Mouse (Mus musculus) heart, postnatal 0 days (tissue): ENCODE measurements at regions not wholly inside any gene's neighbourhood (a gene's known extent, or its start where the extent isn't known, plus 50 kb on each side); places are given as distances from the start of the nearest gene placed in this dataset.

Source experiments
- ATAC-seq: fragments of 200-750 bp; cut with Nextera tagmentation; 2 replicates; pipeline ENCODE4 v1.8.0; 2017; ENCODE audit warnings: low read depth, moderate number of reproducible peaks, moderate library complexity; ENCODE audit not compliant: insufficient read depth
- DNase-seq: peaks from one replicate; pipeline ENCODE4 v3.0.0-alpha.2; 2016; ENCODE audit warnings: low spot score
- H3K27ac ChIP-seq: fragments of 300-500 bp; sonication (generic); 2 replicates; pipeline ENCODE4 v1.5.1; 2014; ENCODE audit warnings: low read depth, mild to moderate bottlenecking
- H3K27me3 ChIP-seq: fragments of 300-500 bp; sonication (generic); 2 replicates; pipeline ENCODE4 v1.6.1; 2014; ENCODE audit warnings: low read length, mixed read lengths; ENCODE audit not compliant: control insufficient read depth, insufficient read depth
- H3K36me3 ChIP-seq: fragments of 300-500 bp; sonication (generic); replicated peaks from 2 replicates; pipeline ENCODE4 v1.6.1; 2014; ENCODE audit warnings: low read length, mixed read lengths; ENCODE audit not compliant: control insufficient read depth, insufficient read depth
- H3K4me1 ChIP-seq: fragments of 300-500 bp; sonication (generic); 2 replicates; pipeline ENCODE4 v1.6.1; 2014; ENCODE audit warnings: antibody characterized with exemption; ENCODE audit not compliant: control insufficient read depth, insufficient read depth
- H3K4me2 ChIP-seq: fragments of 300-500 bp; sonication (generic); 2 replicates; pipeline ENCODE4 v1.6.1; 2014; ENCODE audit warnings: low read depth, mild to moderate bottlenecking, low read length, moderate library complexity
- H3K4me3 ChIP-seq: fragments of 300-500 bp; sonication (generic); 2 replicates; pipeline ENCODE4 v1.5.1; 2014; ENCODE audit warnings: low read depth, low read length
- H3K9ac ChIP-seq: fragments of 300-500 bp; sonication (generic); replicated peaks from 2 replicates; pipeline ENCODE4 v1.6.1; 2014; ENCODE audit warnings: low read depth, low read length, mixed read lengths
- H3K9me3 ChIP-seq: fragments of 300-500 bp; sonication (generic); replicated peaks from 2 replicates; pipeline ENCODE4 v1.6.1; 2016; ENCODE audit warnings: low read length; ENCODE audit not compliant: control insufficient read depth
- CTCF ChIP-seq: IDR thresholded peaks from 2 replicates; pipeline ENCODE4 v1.5.1; 2016; ENCODE audit warnings: antibody characterized with exemption, control low read depth, low read depth
- EP300 ChIP-seq: IDR thresholded peaks from 2 replicates; pipeline ENCODE4 v1.6.1; 2016; ENCODE audit warnings: antibody characterized with exemption, low read depth
- WGBS: fragments of 180-500 bp; shearing (Covaris S2); extraction: QIAGEN DNeasy Blood & Tissue Kit; methylation state at CpG from one replicate; pipeline ENCODE4 v1.1.7; 2014; 5-methylcytosine and 5-hydroxymethylcytosine counted together

DNA sequence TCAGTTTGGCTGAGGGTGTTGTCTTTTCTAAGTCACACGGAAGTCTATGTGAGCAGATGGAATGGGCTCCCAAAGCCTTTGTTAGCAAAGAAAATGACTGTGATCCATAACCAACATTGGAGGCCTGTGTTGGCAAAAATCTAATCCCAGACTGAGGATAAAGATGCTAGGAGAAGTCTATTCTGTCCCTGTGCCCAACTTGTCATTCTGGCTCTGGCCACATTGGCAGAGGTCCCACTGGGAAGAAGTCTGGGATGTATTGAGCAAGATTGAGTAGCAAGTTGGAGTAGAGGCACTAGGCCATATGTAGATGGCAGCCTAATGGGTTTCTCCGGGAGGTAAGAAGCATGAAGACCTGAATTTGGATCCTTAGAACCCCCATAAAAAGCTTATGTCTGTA lies 54.1 kb downstream of the Nog start:
- ATAC-seq (no peak), DNase-seq (no peak)
- no peaks in the 10 kb centered on the region for H3K36me3 ChIP-seq
- no peak overlapping the region for H3K27ac ChIP-seq
- H3K4me1 ChIP-seq, result peaks cover 4% of the 10 kb centered on the region; the same call in 1 of the 2 replicates
- no peak overlapping the region for H3K4me3 ChIP-seq
- no peak for TF ChIP-seq CTCF
- TF ChIP-seq EP300, result no peak
- no peak overlapping the region for H3K9ac ChIP-seq
- WGBS, result 83% methylated on average over 2 of the region's 2 CpGs
- no peaks in the 10 kb centered on the region for H3K27me3 ChIP-seq
- H3K4me2 ChIP-seq, result no peak overlapping the region
- no peaks in the 10 kb centered on the region for H3K9me3 ChIP-seq

DNA sequence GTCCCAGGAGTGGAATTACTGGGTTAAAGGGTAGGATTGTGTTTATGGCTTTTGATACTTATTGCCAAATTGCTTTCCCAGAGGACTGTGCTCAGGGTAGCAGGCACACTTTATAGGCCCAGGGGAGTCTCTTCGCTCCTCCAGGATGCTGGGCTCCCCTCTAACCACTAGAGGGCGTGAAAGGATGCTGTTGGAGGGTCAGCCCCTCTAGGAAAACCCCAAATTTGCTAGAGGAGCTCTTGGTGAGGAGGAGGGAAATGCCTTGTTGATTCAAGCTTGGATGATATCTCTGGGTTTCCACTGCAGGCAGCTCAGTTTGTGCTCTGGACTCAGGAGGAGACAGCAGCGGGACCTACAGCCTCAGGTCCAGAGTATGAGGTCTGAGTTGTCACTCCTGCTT lies 58.8 kb downstream of the Nog start:
- ATAC-seq (0 out of 2 replicates have a peak, but pooled peaks have one; percentile 39), DNase-seq (peak; percentile 23)
- H3K4me3 ChIP-seq, result no peak overlapping the region
- no peak overlapping the region for H3K27ac ChIP-seq
- no peak overlapping the region for H3K9ac ChIP-seq
- H3K36me3 ChIP-seq, result no peaks in the 10 kb centered on the region
- WGBS, result 29% methylated on average over 3 of the region's 3 CpGs
- H3K9me3 ChIP-seq, result no peaks in the 10 kb centered on the region
- no peaks in the 10 kb centered on the region for H3K4me1 ChIP-seq
- H3K27me3 ChIP-seq, result no peaks in the 10 kb centered on the region
- no peak overlapping the region for H3K4me2 ChIP-seq
- peak; percentile 59 for TF ChIP-seq CTCF
- TF ChIP-seq EP300, result no peak

DNA sequence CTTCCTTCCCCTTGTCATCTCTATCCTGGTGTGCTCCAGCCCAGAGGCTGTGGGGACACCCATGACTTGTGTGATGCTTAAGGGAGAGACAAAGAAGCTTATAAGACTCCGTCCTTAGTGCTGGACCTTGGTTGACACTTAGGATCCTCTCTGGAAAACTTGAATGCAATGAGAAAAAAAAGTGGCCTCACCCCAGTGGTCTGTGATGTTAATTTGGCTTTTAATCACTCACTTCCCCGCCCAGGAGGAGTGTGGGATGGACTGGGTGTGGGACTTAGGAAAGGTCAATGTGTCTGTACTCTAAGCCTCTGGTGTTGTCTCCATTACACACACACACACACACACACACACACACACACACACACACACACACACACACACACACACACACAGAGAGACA lies 60.0 kb downstream of the Nog start:
- DNase-seq (no peak), ATAC-seq (no peak)
- no peak overlapping the region for H3K4me2 ChIP-seq
- WGBS, result 85% methylated on average over 2 of the region's 2 CpGs
- H3K4me3 ChIP-seq, result no peak overlapping the region
- H3K36me3 ChIP-seq, result no peaks in the 10 kb centered on the region
- no peaks in the 10 kb centered on the region for H3K27me3 ChIP-seq
- no peak overlapping the region for H3K27ac ChIP-seq
- H3K9me3 ChIP-seq, result no peaks in the 10 kb centered on the region
- TF ChIP-seq EP300 (no peak), CTCF (no peak)
- H3K9ac ChIP-seq, result no peak overlapping the region
- H3K4me1 ChIP-seq, result no peaks in the 10 kb centered on the region

DNA sequence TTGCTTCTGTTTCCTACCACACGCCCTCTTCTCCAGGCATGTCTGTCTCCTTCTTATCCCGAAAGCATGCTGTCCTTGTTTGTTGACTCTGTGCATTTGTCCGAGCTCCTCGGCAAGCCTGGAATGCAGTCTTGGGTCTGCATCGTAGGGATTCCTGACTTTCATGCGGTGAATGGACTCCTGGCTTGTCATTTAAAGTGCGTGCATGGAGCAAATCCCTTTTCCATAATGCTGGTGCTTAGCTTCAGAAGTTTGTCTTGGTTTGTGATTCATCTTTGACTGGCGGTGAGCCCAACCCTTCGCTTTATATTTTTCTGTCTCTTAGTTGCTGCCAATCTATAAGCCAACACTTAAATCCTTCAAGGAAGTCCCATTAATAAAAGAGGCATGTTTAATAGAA lies 62.2 kb downstream of the Nog start:
- Histone ChIP-seq H3K27me3 (no peaks in the 10 kb centered on the region), H3K36me3 (no peaks in the 10 kb centered on the region), H3K4me2 (no peak overlapping the region), H3K9ac (no peak overlapping the region), H3K4me1 (no peaks in the 10 kb centered on the region), H3K4me3 (no peak overlapping the region), H3K9me3 (no peaks in the 10 kb centered on the region), H3K27ac (no peak overlapping the region)
- TF ChIP-seq EP300 (no peak), CTCF (no peak)
- no peak for DNase-seq
- WGBS, result 31% methylated on average over 9 of the region's 9 CpGs
- ATAC-seq, result no peak

DNA sequence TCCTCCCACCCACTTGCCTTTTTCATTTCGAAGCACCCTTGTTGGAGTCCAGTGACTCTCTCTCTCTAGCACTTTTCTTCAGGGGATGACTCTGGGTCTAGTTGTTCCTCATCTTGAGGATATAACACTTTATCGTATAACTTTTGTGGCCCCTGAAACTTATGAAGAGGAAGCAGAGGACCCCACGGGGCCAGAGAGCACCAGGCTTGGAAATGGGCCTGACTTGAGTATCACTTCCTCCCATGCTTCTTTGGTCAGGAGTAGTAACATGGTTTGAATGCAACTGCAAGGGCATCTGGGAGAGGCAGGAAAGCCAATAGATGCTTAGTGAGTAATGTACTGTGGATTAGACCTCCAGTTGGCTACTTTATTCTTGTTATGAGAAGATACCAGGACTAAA lies 65.2 kb downstream of the Nog start:
- DNase-seq (no peak), ATAC-seq (no peak)
- Histone ChIP-seq H3K36me3 (no peaks in the 10 kb centered on the region), H3K4me2 (no peak overlapping the region), H3K27ac (no peak overlapping the region), H3K27me3 (no peaks in the 10 kb centered on the region), H3K9me3 (no peaks in the 10 kb centered on the region), H3K4me3 (no peak overlapping the region), H3K4me1 (no peaks in the 10 kb centered on the region), H3K9ac (no peak overlapping the region)
- TF ChIP-seq CTCF, result no peak
- no peak for TF ChIP-seq EP300
- WGBS, result 88% methylated on average over 3 of the region's 3 CpGs

DNA sequence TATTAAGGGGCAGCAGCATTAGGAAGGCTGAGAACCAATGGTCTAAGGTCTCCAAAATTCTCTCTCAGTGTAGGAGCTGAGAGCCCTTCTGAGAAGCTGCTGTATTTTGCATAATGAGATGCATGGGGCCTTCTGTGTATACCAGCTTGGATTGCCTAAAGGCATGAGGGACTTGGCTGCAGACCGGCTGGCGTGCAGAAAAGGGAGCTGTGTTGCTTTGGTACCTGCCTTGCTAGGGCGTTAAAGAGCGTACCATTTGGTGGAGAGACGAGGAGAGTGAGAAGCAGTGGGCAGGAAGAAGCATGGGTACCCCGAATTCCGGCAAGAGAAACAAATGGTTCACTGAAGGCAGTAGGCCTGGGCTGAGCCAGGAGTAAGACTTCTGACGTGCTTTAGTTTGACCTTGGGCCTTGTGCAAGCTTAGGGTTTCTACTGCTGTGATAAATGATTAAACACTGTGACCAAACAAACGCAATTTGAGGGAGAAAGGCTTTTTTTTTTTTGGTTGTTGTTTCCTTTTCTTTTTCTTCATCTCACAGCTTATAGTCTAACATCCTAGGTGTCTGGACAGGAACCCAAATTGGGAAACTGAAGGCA lies 69.2 kb downstream of the Nog start:
- DNase-seq (no peak), ATAC-seq (no peak)
- no peaks in the 10 kb centered on the region for H3K36me3 ChIP-seq
- 67% methylated on average over 9 of the region's 9 CpGs for WGBS
- no peaks in the 10 kb centered on the region for H3K27me3 ChIP-seq
- H3K4me2 ChIP-seq, result no peak overlapping the region
- no peaks in the 10 kb centered on the region for H3K4me1 ChIP-seq
- TF ChIP-seq CTCF (no peak), EP300 (no peak)
- no peak overlapping the region for H3K27ac ChIP-seq
- H3K9me3 ChIP-seq, result no peaks in the 10 kb centered on the region
- no peak overlapping the region for H3K9ac ChIP-seq
- no peak overlapping the region for H3K4me3 ChIP-seq
